Mouse (Mus musculus) activated CD4-positive, CD25-positive, alpha-beta regulatory T cell, adult 4 months (primary cell): ENCODE data around the gene Polg2. TPM values are rescaled to one million over a fixed set of nuclear protein-coding genes. Genes with fewer than 3 reads are reported as not detected.
A peak's percentile ranks its signal among the peaks of the same experiment; 100 is the strongest.
"Not testable (repeated sequence)": the region's sequence is repeated elsewhere in the genome, so short reads cannot be mapped to it uniquely, and the experiment has no call there.

ENCODE experiments used
- ATAC-seq: one replicate; pipeline ENCODE4 v1.8.0; 2017
- polyA plus RNA-seq, 2 experiments: library from polyadenylated mRNA; unstranded; fragments of 100-300 nt; shearing (Covaris generic); gene quantifications; one replicate each; pipeline ENCODE4 v1.2.1; 2017

The Polg2 gene
- polyA plus RNA-seq, 2 experiments from 2014 or later, result 10.2 to 14.9 TPM

- ATAC-seq, result no peak
These were observed 18.8 kb downstream of the Polg2 start for GRCm38 (mm10) chr11:106760511-106760910.

GRCm38 (mm10) chr11:106759028-106759427 is 20.3 kb downstream of the Polg2 start:
- ATAC-seq, result no peak

GRCm38 (mm10) chr11:106755583-106755982 is 23.8 kb downstream of the Polg2 start:
- ATAC-seq, result no peak

- no peak for ATAC-seq
These were observed 26.0 kb downstream of the Polg2 start for GRCm38 (mm10) chr11:106753314-106753713.

GRCm38 (mm10) chr11:106752103-106752502 is 27.2 kb downstream of the Polg2 start:
- peak; percentile 65 for ATAC-seq

GRCm38 (mm10) chr11:106751039-106752018 is 28.0 kb downstream of the Polg2 start, which contains the start of gene Milr1:
Milr1 (plus strand) TSS chr11:106751226.
- ATAC-seq, result no peak

- ATAC-seq, result peak; percentile 76
These were observed 29.1 kb downstream of the Polg2 start, which contains the start of gene Pecam1 for GRCm38 (mm10) chr11:106750121-106750751. Pecam1 (minus strand) TSS chr11:106750628.

GRCm38 (mm10) chr11:106749557-106750120 is 29.7 kb downstream of the Polg2 start:
- ATAC-seq, result not testable (repeated sequence)

GRCm38 (mm10) chr11:106744949-106745348 is 34.4 kb downstream of the Polg2 start:
- ATAC-seq, result no peak

- ATAC-seq, result peak; percentile 61
These were observed 36.9 kb downstream of the Polg2 start for GRCm38 (mm10) chr11:106742388-106742841.

GRCm38 (mm10) chr11:106741826-106742225 is 37.5 kb downstream of the Polg2 start:
- no peak for ATAC-seq

- no peak for ATAC-seq
These were observed 38.1 kb downstream of the Polg2 start for GRCm38 (mm10) chr11:106741232-106741631.

GRCm38 (mm10) chr11:106740724-106741123 is 38.6 kb downstream of the Polg2 start:
- ATAC-seq, result not testable (repeated sequence)

GRCm38 (mm10) chr11:106739116-106739515 is 40.2 kb downstream of the Polg2 start:
- peak; percentile 7 for ATAC-seq

- no peak for ATAC-seq
These were observed 42.1 kb downstream of the Polg2 start for GRCm38 (mm10) chr11:106737178-106737621.

- ATAC-seq, result no peak
These were observed 42.7 kb downstream of the Polg2 start for GRCm38 (mm10) chr11:106736614-106737013.

- no peak for ATAC-seq
These were observed 48.6 kb downstream of the Polg2 start for GRCm38 (mm10) chr11:106730714-106731113.

- no peak for ATAC-seq
These were observed 49.7 kb downstream of the Polg2 start for GRCm38 (mm10) chr11:106729656-106730055.

GRCm38 (mm10) chr11:106728402-106729366 is 50.7 kb downstream of the Polg2 start:
- ATAC-seq, result no peak

- ATAC-seq, result no peak
These were observed 51.4 kb downstream of the Polg2 start for GRCm38 (mm10) chr11:106727967-106728366.

- ATAC-seq, result not testable (repeated sequence)
These were observed 54.5 kb downstream of the Polg2 start for GRCm38 (mm10) chr11:106724916-106725235.
